Mouse (Mus musculus) lung, postnatal 0 days (tissue): ENCODE data around the gene Trim47.

ENCODE experiments used
- CTCF ChIP-seq: IDR thresholded peaks from 2 replicates; pipeline ENCODE4 v1.5.1; 2016; ENCODE audit warnings: antibody characterized with exemption, mild to moderate bottlenecking
- EP300 ChIP-seq: IDR thresholded peaks from 2 replicates; pipeline ENCODE4 v1.6.1; 2016; ENCODE audit warnings: antibody characterized with exemption, mild to moderate bottlenecking, control low read depth

DNA sequence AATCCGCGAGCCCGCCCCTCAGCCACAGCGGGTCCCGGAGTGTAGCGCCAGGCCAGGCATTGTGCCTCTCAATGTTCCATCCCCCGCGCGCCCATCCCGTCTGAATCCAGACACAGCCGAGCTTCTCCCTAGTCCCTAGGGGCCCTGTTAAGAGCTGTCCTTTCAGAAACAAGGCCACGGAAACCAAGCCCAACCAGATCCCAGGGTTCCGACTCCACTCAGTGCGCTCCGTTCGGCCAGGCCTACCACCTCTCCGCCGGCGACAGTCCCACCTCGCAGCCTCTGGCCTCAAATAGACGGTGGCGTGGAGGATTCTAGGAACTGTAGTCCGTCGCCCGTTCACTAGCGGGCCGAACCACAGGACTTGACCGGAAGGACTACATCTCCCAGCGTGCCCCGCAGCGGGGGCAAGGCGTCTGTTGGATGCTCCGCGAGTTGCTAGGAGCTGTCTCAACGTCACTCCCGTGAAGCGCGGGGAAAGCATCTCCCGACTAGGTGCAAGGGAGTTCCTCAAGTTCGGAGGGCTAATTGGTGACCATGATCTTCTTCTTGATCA is 41.0 kb upstream of the Trim47 start, which contains the start of gene Fbf1:
- TF ChIP-seq CTCF (no peak), EP300 (no peak)
